Mouse (Mus musculus) frontal cortex, postnatal 10 days (tissue): ENCODE measurements at regions not wholly inside any gene's neighbourhood (a gene's known extent, or its start where the extent isn't known, plus 50 kb on each side); places are given as distances from the start of the nearest gene placed in this dataset.

Source experiments
- DNase-seq, 2 experiments: peaks; one replicate each; pipeline ENCODE4 v3.0.0; 2022; ENCODE audit warnings: low spot score in 2 of 2, mixed read lengths in 1 of 2

- no peak for DNase-seq
Measured at GRCm38 (mm10) chr2:93135324-93135723, 52.0 kb upstream of the Trp53i11 start.

GRCm38 (mm10) chr2:93133301-93133971 lies 53.9 kb upstream of the Trp53i11 start:
- DNase-seq, result no peak

DNA sequence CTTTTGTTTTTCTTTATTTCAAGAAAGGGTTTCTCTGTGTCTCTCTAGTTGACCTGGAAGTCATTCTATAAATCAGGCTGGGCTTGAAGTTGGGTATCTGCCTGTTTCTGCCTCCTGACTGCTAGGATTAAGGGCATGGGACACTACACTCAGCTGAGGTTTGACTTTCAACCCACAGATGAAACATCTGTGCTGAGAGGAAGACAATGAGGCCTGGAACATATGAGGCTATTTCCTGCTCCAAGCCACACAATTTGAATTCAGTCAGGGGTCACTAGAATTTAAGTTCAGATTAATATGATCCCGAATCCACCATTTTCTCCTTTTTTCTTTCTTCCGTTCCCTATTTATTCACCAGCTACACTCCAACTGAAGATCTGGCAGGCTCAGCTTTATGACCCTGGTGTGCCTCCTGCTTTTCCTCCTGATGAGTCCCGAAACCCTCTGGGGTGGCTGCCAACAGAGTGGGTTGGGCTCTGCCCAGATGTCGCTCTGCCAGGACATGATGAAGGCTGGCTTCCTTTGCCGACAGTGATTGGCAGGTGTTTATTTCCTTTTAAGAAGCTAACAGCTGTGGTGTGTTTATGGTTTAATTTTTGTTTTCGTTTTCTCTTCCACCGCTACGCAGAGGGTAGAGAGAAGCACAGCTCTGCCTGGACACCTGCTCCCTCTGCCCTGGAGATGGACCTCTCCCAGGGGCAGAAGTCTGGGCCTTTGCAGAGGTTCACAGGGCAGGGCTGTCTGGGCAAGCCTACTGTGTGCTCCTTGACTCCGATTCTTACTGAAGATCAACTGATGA lies 55.3 kb upstream of the Trp53i11 start:
- peak; percentile 35 to 39 for DNase-seq

DNA sequence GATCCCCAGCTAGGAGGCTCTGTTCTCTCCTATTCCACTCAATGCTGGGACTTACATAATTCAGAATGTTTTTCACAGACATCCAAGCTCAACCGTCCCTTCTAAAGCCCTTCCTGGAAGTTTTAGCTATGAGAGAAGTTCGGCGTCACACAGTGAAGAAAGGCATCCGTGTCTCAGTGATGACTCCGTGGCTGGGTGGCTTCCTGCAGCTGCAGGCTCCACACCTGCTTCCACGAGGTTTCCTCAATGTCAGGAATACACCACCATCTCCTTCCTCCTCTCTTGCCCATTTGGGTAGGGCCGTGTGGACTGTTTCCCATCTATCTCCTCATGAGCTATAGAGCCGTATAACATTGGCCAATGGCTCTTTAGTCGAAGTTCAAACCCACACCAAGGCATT lies 56.1 kb upstream of the Trp53i11 start:
- DNase-seq, result no peak

DNA sequence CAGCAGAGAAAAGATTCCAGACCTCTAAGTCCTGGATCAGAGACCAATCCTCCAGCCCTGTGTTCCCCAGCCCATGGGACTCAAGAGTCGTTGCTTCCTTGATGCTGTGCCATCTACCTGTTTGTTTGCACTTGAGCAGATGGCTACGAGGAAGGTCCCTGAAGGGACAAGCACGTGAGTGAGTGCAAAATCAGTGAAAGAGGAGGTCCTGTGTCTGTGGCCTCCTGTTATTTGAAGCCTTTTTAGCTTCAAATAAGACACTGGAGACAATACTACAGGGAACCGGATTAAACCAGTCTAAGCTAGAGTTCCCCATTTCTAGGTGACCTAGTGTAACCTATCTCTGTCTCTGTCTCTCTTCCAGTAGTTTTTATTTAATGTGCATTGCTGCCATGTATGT lies 58.2 kb upstream of the Trp53i11 start:
- DNase-seq, result no peak

DNA sequence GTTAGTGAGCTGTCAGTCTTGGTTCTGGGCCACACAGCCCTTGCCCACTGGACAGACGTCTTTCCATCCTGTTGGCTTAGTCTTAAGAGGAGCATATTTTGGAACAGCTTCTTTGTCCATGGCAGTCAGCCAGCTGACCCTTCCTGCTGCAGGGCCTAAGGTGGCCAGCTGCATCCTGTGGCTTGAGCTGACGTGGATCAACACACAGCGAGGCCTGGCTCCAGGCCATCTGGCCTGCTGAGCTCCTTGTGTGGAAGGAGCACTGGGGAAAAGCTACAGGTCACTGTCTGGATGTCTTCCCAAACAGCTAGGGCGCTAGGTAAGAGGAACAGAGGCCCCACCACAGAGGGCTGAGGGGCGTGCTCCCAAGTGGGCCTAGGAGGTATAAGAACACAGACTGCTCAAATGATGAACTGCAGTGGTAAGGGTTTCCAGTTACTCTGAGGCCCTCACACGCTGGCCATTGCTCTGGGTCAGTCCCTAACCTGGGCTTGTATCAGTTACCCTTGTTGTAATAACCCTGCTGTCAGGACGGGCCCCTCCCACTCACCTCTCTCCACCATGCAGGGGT lies 60.7 kb upstream of the Trp53i11 start:
- peak; percentile 62 to 70 for DNase-seq

GRCm38 (mm10) chr2:93126112-93126511 lies 61.2 kb upstream of the Trp53i11 start:
- no peak for DNase-seq

GRCm38 (mm10) chr2:93124866-93125467 lies 62.4 kb upstream of the Trp53i11 start:
- DNase-seq, result no peak

DNA sequence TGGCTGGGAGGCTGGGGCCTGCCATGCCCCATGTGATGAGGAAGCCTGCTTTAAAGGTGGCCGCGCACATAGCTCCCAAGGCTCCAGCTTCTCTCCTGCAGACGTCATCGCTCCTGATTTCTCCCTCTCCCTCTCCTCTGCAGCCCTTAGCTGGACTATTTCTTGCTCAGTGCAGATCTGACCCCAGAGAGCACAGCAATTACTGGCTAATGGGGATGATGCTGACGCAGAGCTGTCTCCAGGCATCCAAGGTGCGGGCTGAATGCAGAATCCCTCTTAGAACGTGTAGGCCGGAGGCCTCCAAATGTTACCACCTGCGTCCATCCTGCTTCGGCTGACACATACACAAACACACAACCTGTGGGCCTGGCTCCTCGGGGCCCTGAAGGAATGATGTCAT lies 63.5 kb upstream of the Trp53i11 start:
- DNase-seq, result no peak

GRCm38 (mm10) chr2:93120386-93120785 lies 67.0 kb upstream of the Trp53i11 start:
- no peak for DNase-seq

GRCm38 (mm10) chr2:93119001-93119400 lies 68.3 kb upstream of the Trp53i11 start:
- no peak for DNase-seq

DNA sequence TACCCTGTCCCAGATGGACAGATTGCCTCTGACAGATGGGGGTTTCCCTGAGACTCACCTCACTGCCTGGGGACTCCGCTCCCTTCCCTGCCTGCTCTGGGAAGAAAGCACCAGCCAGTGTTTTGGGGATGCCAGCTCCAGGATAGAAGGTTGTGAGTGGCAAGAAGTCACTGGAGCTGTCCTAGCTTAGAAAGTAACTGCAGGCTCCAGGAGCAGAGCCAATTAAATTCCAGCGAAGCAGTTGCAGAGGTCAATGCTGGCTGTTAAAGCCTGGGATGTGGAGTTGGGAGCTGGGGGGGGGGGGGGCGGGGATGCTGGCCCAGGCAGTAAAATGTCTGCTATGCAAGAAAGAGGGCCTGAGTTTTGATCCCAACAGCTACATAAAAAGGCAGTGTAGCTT lies 69.3 kb upstream of the Prdm11 start:
- no peak for DNase-seq

DNA sequence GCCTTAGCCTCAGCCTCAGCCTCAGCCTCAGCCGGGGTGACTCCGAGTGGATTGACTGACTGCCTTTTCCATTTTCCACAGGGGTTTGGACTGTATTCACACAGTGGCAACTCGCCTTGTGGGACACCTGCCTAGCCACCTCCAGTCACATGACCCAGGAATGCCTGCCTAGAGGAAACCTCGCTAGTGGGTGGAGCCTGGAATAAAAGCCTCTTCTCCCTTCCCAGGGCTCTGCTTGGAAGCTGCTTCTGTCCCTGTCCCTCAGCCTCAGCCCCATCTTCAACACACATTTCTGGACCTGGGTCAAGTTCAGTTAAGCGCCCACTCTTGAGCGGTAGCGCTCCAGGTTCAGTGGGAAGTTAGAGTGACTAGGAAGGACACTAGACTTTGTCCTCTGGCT lies 68.0 kb upstream of the Prdm11 start:
- no peak for DNase-seq

- no peak for DNase-seq
Measured at GRCm38 (mm10) chr2:93112320-93112719, 66.4 kb upstream of the Prdm11 start.

DNA sequence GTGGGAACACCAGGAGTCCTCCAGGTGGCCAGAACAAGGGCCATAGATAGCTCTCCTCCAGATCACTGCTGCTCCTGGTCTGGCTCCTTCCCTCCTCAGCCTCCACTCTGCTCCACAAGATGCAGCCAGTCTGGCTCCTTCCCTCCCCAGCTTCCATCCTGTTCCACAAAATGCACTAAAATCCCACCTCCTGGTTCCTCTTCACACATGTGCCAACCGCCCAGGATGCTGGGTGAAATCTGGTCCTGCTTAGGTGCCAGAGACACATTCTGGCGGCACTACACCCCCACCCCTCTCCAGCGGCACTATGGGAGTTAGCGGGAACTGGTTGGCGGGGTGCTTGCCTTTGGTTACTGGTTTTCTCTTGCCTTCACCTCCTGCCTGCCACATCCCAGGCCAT lies 64.9 kb upstream of the Prdm11 start:
- DNase-seq, result peak in 1 of 2 experiments; percentile 33

- DNase-seq, result no peak
Measured at GRCm38 (mm10) chr2:93106581-93106980, 60.6 kb upstream of the Prdm11 start.

DNA sequence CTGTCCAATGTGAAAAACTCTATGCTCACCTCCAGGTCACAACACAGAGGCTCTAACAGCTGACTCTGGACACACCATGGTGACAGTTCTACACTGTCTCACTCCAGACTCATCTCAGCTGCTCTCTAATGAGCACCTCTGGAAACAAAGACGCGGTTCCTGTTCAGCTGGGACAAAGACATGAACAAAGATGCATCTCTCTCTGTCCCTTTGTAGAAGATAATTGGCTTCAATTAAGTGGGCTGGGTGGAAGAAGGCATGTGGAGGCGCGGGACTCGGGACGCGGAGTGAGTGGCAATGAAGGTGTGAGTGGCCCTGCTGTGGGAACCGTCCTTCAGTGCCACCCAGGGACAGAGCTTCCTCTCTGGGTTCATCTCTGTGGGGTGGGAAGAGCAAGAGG lies 56.0 kb upstream of the Prdm11 start:
- DNase-seq, result no peak

- no peak for DNase-seq
Measured at GRCm38 (mm10) chr2:93099780-93100179, 53.8 kb upstream of the Prdm11 start.

DNA sequence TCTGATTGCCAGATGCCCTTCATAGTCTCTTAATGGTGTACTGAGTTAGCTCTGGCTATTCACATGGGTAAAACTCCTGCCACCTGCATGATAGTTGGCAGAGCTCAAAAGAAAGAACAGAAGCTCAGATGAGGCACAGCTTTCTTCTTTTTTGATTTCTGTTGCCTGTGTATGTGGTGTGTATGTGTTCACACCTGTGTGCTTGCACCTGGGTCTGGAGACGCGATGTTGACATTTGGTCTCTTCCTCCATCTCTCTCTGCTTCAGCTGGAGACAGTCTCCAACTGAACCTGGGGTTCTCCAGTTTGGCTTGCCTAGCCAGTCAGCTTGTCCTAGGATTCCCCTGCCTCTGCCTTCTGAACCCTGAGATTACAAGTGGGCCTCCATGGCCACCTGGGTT lies 51.0 kb upstream of the Prdm11 start:
- no peak for DNase-seq

DNA sequence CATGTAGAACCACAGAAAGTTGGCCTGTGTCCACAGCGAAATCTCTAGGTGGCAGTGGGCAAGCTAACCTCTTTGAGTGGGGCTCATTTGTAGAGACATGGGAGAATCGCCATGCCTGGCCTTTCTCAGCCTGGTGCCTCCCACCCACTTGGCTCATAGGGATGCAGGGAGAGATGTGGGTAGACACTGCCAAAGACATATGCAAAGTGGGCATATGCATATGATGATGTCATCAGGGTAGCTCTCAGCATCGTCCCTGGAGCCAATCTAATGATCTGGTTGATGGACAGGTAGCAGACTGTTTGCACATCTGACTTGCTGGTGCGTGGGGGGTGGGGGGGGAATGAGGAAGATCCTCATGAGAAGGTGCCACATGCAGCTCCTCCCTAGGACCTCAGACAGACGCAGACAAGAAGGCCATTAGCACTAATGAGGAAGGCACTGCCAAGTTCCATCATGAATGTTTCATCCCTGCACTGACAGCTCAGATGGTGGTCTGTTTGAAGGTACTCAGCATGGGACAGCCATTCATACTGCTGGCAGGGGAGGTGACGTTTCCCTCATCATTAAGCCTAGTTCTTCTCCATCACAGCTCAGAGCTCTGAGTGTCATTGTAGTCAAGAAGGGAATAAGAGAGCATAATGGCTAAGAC lies 50.2 kb upstream of the Prdm11 start:
- no peak for DNase-seq
